Mouse (Mus musculus): Measurements from ENCODE around the gene Vmn1r112.
"Not testable (repeated sequence)": the region's sequence is repeated elsewhere in the genome, so short reads cannot be mapped to it uniquely, and the experiment has no call there.

Vmn1r112 gene

GRCm38 (mm10) chr7:20770885-20771284, at the start of gene Vmn1r112:
Gene Vmn1r112 (plus strand): TSS chr7:20771185.
- DNase-seq (ENCODE audit: low spot score in 2 of 2) = not testable (repeated sequence)

DNA sequence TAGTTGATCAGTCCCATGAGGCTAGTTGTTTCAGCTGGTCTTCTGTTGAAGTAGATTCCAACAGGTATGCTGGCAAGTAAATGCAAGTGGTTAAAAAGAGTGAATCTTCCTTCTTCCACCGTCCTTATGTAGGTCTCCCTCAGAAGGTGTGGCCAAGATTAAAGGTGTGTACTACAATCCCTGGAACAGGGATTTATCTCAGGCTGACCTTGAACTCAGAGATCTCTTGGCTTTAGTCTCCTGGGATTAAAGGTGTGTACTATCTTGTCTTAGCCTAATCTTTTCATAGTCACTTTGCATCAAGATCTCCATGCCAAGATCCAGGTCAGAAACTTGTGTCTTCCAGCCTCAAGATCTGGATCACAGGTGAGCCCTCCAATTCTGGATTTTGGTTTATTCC, 40.5 kb upstream of the Vmn1r112 start, which contains the start of gene Gm10668:
Gm10668 (minus strand) TSS at position 101 of the 400 bp plus-strand sequence.
- DNase-seq (ENCODE audit: low spot score in 2 of 2) = not testable (repeated sequence)

DNA sequence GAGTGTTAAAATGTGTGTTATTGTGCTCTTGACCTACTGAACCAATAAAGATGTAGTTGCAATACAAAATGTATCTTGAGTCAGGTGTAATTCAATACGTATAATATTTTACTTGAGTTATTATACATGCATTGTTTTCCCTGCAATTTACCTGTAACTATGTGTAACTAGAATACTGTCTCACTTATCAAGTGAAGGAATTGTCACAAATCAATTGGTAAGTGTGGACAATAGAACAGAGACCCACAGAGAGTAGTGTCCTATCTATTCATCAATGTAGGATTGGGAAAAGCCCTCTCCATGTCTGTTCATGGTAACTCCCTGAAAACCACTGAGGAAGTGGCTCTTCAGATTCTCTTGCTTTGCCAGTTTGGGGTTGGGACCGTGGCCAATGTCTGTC, 16.0 kb downstream of the Vmn1r112 start, which contains the start of gene Vmn1r113:
Vmn1r113 (plus strand) TSS at position 301 of the 400 bp plus-strand sequence.
- not testable (repeated sequence) for DNase-seq (ENCODE audit: low spot score in 2 of 2)

- DNase-seq (ENCODE audit: low spot score in 2 of 2) = not testable (repeated sequence)
These were observed 41.1 kb downstream of the Vmn1r112 start, which contains the start of gene Vmn1r114 for GRCm38 (mm10) chr7:20812086-20812485. Gene Vmn1r114 (minus strand): TSS chr7:20812186.

All from spleen, postnatal 10 days (tissue).